Mouse (Mus musculus): ENCODE measurements around the gene Pkn3. TPM values are rescaled to one million over a fixed set of nuclear protein-coding genes. Genes with fewer than 3 reads are reported as not detected.

The Pkn3 gene
- polyA plus RNA-seq, 1 experiment from 2014 or later, result 9.7 TPM

DNA sequence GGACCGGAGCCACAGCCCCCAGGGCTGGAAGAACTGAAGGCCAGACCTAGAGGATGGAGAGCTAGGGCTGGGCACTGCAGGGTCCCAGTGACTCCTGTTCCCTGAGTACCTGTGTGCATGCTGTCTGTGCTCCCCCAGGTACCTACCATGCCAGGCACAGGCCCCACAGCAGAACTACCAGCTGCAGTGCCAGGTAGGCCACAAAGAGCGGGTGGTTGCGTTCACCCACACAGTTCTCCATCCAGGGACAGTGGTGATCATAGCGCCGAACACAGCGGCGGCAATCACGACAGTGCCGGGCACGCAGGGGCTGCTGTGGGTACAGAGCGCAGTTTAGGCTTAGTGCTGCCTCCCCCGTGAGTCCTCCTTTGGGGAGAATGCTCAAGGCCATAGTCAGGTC, 14.0 kb downstream of the Pkn3 start:
- Histone ChIP-seq H3K36me3 (peaks cover 42% of the 10 kb centered on the region), H3K4me1 (replicated peaks) (peaks cover 30% of the 10 kb centered on the region), H3K4me3 (peak overlapping the region; percentile 75), H3K27me3 (ENCODE audit: insufficient read depth, poor library complexity, severe bottlenecking) (no peaks in the 10 kb centered on the region), H3K9me3 (no peaks in the 10 kb centered on the region), H3K27ac (no peak overlapping the region)
- DNase-seq (ENCODE audit: low spot score), result no peak
- 96% methylated on average over 12 of the region's 12 CpGs for WGBS

DNA sequence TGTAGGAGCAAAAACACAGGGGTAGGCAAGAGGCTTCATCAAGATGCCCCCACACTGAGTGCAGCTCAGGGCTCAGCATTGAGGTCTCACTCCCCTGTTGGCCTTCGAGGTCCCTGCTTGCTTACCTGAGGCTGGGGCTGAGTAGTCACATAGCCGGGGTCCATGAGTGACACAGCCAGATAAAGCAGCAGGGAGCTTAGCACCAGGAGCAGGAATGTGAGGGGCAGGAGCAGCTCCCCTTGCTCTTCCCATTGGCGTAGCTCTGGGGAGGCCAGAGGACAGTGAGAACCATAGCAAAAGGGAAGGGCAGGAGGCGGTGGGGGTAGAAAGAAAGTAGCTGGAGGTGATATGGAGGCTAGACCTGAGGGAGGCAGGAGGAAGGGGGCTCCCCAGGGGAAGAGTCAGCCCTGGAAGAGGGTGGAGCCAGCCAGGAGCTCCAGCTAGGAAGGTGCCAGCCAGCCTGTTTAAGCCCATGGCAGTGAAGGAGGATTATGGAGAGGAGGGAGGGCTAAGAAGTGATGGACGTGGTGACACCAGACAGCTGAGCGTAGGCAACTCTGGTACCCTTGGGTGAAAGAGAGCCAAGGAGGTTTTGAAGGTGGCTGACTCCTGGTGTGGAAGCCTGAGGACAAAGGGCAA, 14.9 kb downstream of the Pkn3 start:
- no peak for DNase-seq (ENCODE audit: low spot score)
- H3K4me1 ChIP-seq (replicated peaks), result peaks cover 30% of the 10 kb centered on the region
- H3K27me3 ChIP-seq (ENCODE audit: insufficient read depth, poor library complexity, severe bottlenecking), result no peaks in the 10 kb centered on the region
- H3K36me3 ChIP-seq, result peaks cover 38% of the 10 kb centered on the region
- WGBS, result 53% methylated on average over 6 of the region's 6 CpGs
- H3K9me3 ChIP-seq, result no peaks in the 10 kb centered on the region
- peak overlapping the region; percentile 75 for H3K4me3 ChIP-seq
- H3K27ac ChIP-seq, result peak overlapping the region; percentile 86

DNA sequence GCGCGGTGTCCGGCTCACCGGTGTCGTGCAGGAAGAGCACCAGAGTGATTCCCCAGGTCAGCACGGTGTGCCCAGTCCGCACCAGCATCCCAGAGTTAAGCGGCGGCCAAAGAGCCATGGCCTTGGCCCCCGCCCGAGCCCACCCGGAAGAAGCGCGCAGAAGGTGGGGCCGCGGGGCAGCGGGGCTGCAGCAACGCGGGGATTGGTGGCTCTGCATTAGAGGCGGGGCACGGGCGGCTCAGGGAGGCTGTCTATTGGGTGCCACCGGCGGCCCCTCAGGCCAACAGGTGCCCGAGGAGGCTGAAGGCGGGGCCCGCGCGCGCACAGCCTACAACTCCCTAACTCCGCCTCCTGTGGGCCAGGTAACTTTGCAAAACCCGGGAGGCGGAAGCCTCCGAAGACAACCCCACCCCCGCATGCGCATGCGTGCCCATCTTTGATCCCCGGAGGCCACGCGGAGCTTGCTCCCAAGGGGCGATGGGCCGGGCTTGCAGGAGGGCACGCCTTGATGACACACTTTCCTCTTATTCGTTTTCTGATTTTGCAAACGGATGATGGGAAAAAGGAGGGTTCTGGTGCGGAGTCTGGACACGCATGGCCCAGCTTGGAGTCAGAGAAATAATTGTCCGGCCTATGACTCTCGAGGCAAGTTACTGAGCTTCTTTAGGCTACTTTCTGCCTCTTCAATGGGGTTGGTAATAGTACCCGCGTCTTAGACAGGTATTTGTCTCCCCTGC, 16.2 kb downstream of the Pkn3 start, which contains the start of gene Zdhhc12:
Gene Zdhhc12 (minus strand): TSS at position 178 of the 737 bp plus-strand sequence.
- DNase-seq (ENCODE audit: low spot score), result peak; percentile 96
- Histone ChIP-seq H3K4me3 (peak within 1 kb of the TSS; percentile 75), H3K4me1 (replicated peaks) (peaks cover 30% of the 10 kb centered on the region), H3K27ac (peak within 1 kb of the TSS; percentile 86), H3K36me3 (peaks cover 44% of the 10 kb centered on the region), H3K9me3 (no peaks in the 10 kb centered on the region), H3K27me3 (ENCODE audit: insufficient read depth, poor library complexity, severe bottlenecking) (no peaks in the 10 kb centered on the region)
- under 1% methylated on average over 51 of the region's 51 CpGs for WGBS

DNA sequence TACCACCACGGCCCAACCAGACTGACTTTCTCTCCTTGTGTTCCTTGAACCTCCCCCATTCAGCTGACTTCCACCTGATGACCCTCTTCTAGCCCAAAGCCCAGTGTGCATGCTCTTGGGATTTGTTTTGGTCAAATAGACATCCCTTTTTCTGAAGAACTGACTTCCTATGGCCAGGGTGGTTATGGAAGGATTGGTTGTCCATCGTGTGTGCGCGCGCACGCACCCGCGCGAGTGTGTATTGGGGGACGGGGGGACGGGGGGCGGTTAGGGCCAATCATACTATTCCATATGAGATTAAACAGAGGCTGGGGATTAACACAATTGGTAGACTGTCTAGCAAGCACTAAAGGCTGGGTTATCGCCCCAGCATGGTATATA, 16.7 kb downstream of the Pkn3 start:
- H3K36me3 ChIP-seq, result peaks cover 49% of the 10 kb centered on the region
- no peaks in the 10 kb centered on the region for H3K9me3 ChIP-seq
- no peaks in the 10 kb centered on the region for H3K27me3 ChIP-seq (ENCODE audit: insufficient read depth, poor library complexity, severe bottlenecking)
- DNase-seq (ENCODE audit: low spot score), result no peak
- H3K4me3 ChIP-seq, result peak overlapping the region; percentile 75
- peak overlapping the region; percentile 86 for H3K27ac ChIP-seq
- 4% methylated on average over 13 of the region's 13 CpGs for WGBS
- H3K4me1 ChIP-seq (replicated peaks), result peaks cover 30% of the 10 kb centered on the region

DNA sequence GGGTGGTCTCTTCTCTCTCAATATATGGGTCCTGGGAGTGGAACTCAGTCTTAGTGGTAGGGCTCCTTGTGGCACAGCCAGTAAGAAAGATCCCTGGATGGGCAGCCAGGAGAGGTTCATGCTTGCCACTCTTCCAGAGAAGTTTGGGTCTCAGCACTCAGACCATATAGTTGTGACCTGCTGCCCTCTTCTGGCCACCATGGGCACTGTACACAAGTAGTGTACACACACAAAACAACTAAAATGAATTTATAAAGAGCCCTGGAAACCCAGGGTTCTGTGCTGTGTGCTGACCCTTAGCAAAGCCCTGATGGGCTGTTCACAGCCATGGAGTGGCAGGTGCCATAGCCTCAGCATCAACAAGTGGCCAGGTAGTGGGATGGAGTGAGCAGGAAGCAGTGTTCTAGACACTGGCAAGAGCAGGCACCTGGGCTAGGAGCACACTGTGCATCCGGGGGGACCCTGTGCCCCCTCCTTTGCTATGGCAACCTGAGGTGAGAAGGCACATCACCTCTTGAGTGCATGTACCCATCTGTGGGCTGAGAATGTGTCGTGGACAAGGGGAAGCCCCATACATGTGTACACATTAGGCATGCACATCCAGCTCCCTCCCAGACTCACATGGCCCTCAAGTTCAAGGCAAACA, 18.5 kb downstream of the Pkn3 start:
- 80% methylated on average over 2 of the region's 2 CpGs for WGBS
- H3K36me3 ChIP-seq, result peaks cover 52% of the 10 kb centered on the region
- H3K4me3 ChIP-seq, result no peak overlapping the region
- H3K9me3 ChIP-seq, result no peaks in the 10 kb centered on the region
- peak; percentile 55 for DNase-seq (ENCODE audit: low spot score)
- H3K27ac ChIP-seq, result no peak overlapping the region
- H3K27me3 ChIP-seq (ENCODE audit: insufficient read depth, poor library complexity, severe bottlenecking), result no peaks in the 10 kb centered on the region
- peaks cover 30% of the 10 kb centered on the region for H3K4me1 ChIP-seq (replicated peaks)

DNA sequence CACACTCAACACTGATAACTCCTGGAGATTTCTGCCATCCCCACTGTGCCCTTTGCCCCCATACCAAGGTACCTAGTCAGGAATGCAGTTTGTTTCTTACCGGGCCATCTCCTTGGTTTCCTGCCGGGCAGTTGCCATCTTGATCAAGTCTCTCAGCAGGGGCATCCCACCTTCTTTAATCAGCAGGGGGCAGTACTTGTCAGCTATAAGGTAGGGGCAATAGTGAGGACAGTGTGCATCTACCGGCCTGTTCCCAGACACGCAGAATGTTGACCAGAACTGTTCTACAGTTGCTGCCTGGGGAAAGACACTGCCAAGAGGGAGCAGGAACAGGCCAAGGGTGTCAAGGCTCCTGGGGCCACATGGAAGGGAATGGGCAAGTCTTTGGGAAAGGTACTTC, 22.7 kb downstream of the Pkn3 start:
- no peak for DNase-seq (ENCODE audit: low spot score)

DNA sequence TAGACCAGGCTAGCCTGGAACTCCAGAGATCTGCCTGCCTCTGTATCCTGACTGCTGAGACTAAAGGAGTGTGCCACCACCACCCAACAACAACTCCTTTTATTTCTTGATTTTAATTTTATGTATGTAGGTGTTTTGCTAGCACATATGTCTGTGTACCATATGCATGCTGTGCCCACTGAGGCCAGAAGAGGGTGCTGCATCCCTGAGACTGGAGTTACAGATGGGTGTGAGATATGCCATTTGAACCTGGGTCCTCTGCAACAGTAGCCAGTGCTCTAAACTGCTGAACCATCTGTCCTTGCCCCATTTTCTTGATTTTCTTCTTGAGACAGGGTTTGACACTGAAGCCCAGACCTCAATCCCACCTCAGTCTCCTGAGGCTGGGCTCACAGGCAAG, 28.9 kb downstream of the Pkn3 start:
- H3K36me3 ChIP-seq, result peaks cover 94% of the 10 kb centered on the region
- peak; percentile 53 for DNase-seq (ENCODE audit: low spot score)
- H3K27me3 ChIP-seq (ENCODE audit: insufficient read depth, poor library complexity, severe bottlenecking), result no peaks in the 10 kb centered on the region
- no peak overlapping the region for H3K27ac ChIP-seq
- no peaks in the 10 kb centered on the region for H3K9me3 ChIP-seq
- H3K4me1 ChIP-seq (replicated peaks), result no peaks in the 10 kb centered on the region
- H3K4me3 ChIP-seq, result no peak overlapping the region

More for the DNA sequence above, 22.7 kb downstream of the Pkn3 start:
- WGBS, result 75% methylated on average over 4 of the region's 4 CpGs
- peaks cover 81% of the 10 kb centered on the region for H3K36me3 ChIP-seq
- no peaks in the 10 kb centered on the region for H3K4me1 ChIP-seq (replicated peaks)
- no peaks in the 10 kb centered on the region for H3K27me3 ChIP-seq (ENCODE audit: insufficient read depth, poor library complexity, severe bottlenecking)
- H3K4me3 ChIP-seq, result no peak overlapping the region
- H3K9me3 ChIP-seq, result no peaks in the 10 kb centered on the region
- H3K27ac ChIP-seq, result no peak overlapping the region

DNA sequence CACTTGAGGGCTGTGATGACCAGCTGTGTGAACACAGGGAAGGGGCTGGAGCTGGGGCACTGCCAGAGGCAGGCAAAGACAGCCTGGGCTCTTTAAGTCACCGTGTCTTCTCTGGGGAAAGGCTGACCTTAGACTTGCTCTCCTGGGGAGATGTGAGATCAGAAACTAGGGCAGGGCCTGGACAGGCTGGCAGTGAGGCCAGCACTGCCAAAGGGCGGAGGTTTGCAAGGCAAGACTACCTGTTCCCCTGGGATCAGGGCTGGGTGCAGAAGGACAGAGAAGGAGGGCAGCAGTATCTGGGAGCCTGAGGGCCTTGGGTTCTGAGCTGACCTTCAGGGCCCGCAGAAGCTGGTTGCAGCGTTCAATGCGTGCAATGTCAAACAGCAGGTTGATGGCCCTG, 30.2 kb downstream of the Pkn3 start:
- no peak overlapping the region for H3K4me3 ChIP-seq
- no peaks in the 10 kb centered on the region for H3K9me3 ChIP-seq
- H3K4me1 ChIP-seq (replicated peaks), result no peaks in the 10 kb centered on the region
- DNase-seq (ENCODE audit: low spot score), result no peak
- WGBS, result 95% methylated on average over 5 of the region's 5 CpGs
- no peak overlapping the region for H3K27ac ChIP-seq
- no peaks in the 10 kb centered on the region for H3K27me3 ChIP-seq (ENCODE audit: insufficient read depth, poor library complexity, severe bottlenecking)
- peaks cover 93% of the 10 kb centered on the region for H3K36me3 ChIP-seq

DNA sequence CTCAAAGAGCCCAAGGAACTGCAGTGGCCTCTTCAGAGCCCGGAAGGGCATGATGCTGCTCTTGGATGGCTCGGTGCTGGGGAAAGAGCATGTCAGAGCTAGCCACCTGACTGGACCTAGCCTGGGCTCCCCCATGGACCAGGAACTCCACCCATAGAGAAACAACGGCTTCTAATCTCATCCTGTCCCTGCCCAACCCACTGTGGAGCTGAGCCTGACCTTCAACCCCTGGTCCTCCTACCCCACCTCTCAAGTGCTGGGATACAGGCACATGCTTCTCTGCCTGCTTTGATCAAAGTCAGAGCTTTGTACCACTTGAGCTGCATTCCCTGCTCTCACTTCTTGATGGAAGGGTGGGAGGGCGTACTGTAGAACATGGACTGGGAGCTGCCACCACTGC, 30.8 kb downstream of the Pkn3 start:
- 94% methylated on average over 4 of the region's 4 CpGs for WGBS
- no peaks in the 10 kb centered on the region for H3K27me3 ChIP-seq (ENCODE audit: insufficient read depth, poor library complexity, severe bottlenecking)
- H3K27ac ChIP-seq, result no peak overlapping the region
- DNase-seq (ENCODE audit: low spot score), result no peak
- H3K4me3 ChIP-seq, result no peak overlapping the region
- no peaks in the 10 kb centered on the region for H3K9me3 ChIP-seq
- H3K4me1 ChIP-seq (replicated peaks), result no peaks in the 10 kb centered on the region
- peaks cover 93% of the 10 kb centered on the region for H3K36me3 ChIP-seq

DNA sequence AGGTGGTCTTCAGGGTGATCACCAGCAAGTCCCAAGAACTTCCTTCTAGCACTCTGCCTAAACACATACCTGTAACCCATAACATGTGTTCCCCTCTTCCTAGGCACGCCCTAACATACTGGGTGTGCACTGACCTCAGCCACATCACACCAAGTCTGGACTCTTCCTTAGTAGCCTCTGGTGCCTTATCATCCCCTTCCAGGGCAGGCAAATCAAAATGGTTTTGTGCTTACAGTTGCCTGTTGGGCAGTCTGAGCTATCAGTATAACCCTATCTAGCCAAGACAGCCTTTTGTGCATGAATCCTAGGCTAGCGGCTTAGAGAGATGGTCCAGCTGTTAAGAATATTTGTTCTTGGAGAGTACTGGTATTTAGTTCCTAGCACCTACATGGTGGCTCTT, 34.0 kb downstream of the Pkn3 start:
- Histone ChIP-seq H3K4me3 (no peak overlapping the region), H3K27me3 (ENCODE audit: insufficient read depth, poor library complexity, severe bottlenecking) (no peaks in the 10 kb centered on the region), H3K4me1 (replicated peaks) (no peaks in the 10 kb centered on the region), H3K27ac (no peak overlapping the region), H3K36me3 (peaks cover 73% of the 10 kb centered on the region), H3K9me3 (no peaks in the 10 kb centered on the region)
- no peak for DNase-seq (ENCODE audit: low spot score)
- WGBS, result 91% methylated on average over 2 of the region's 2 CpGs

DNA sequence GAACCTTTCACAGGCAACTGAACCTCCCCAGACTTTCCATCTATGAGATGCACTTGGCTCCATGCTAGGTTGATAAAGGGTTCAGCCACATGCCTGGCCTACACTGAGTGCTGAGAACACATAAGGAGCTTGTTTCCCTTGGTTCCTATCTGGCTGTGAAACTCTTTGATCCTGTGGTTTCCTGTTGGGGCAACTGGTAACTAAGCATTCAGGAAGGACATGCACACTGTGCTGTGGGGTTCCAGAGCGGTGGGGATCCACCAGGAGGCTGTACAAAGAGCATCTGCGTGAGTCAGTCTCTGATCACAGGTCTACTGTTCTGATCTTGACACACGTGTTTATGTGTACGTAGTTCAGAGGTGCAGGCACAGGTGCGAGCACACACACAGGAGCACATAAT, 35.1 kb downstream of the Pkn3 start:
- Histone ChIP-seq H3K4me1 (replicated peaks) (no peaks in the 10 kb centered on the region), H3K4me3 (no peak overlapping the region), H3K27me3 (ENCODE audit: insufficient read depth, poor library complexity, severe bottlenecking) (no peaks in the 10 kb centered on the region), H3K9me3 (no peaks in the 10 kb centered on the region), H3K27ac (no peak overlapping the region), H3K36me3 (peaks cover 62% of the 10 kb centered on the region)
- DNase-seq (ENCODE audit: low spot score), result no peak
- 86% methylated on average over 5 of the region's 5 CpGs for WGBS

DNA sequence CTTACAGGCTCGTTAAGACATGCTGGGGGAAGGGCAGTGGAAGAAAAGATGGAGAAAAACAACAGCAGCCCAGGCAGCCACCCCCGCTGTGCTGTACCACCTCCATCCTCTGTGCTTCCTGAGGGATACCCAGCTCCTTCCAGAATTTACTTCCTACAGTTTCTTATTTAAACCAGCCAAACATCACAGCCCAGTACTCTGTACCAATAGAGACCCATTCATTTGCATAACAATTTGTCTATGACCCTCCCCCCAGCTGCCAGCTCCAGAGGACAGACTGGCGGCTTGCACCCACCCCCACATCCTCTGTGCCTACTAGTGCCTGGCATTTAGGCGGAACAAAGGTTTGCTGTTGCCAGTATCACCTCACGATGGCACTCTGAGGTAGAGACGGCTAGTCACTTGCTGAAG, 42.2 kb downstream of the Pkn3 start:
- Histone ChIP-seq H3K36me3 (peaks cover 10% of the 10 kb centered on the region; the same call in 1 of the 2 replicates), H3K4me3 (no peak overlapping the region), H3K27me3 (ENCODE audit: insufficient read depth, poor library complexity, severe bottlenecking) (no peaks in the 10 kb centered on the region), H3K4me1 (replicated peaks) (peaks cover 38% of the 10 kb centered on the region), H3K27ac (peak overlapping the region; percentile 71), H3K9me3 (no peaks in the 10 kb centered on the region)
- WGBS, result 20% methylated on average over 6 of the region's 6 CpGs
- DNase-seq (ENCODE audit: low spot score), result no peak

DNA sequence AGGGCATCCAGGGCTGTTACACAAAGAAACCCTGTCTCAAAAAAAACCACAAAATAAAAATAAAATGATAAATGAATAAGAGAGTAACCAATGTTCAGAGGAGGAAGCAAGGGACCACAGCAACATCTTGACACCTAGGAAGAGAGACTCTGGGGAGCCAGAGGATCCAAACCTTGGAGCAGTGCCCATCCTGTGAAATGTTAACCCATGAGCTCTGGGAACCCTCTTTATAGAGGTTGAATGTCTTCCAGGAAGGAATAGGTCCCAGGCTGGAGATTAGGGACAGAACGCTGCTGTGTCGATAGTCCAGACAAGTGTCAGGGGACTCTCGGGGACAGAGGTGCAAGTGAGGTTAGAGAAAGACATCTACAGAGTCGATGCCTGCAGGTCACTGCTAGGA, 42.8 kb downstream of the Pkn3 start:
- Histone ChIP-seq H3K27me3 (ENCODE audit: insufficient read depth, poor library complexity, severe bottlenecking) (no peaks in the 10 kb centered on the region), H3K9me3 (no peaks in the 10 kb centered on the region), H3K4me3 (no peak overlapping the region), H3K27ac (peak overlapping the region; percentile 71), H3K36me3 (0 out of 2 replicates have a peak, but pooled peaks cover 5% of the 10 kb centered on the region), H3K4me1 (replicated peaks) (peaks cover 44% of the 10 kb centered on the region)
- no peak for DNase-seq (ENCODE audit: low spot score)
- WGBS, result 86% methylated on average over 4 of the region's 4 CpGs
